Comparison of ENCODE assay signal across 11 mouse cellular contexts in genomic region chr9:43953128-43953527, GRCm38 (mm10).
DNase-seq lines count a peak whose midpoint lies in the region; ATAC-seq and TF ChIP-seq lines count a peak whose summit lies in the region.
"Had no signal": no experiment of that assay in that cellular context is flagged by ENCODE, and none has a peak within 500 bp of the region (broad histone marks: within the 10 kb centered on the region; RNA-seq: fewer than 3 reads in every experiment).

No protein-coding gene starts in this region.

- no peak for TF ChIP-seq CTCF in Patski (IDR thresholded peaks at IDR 0.05)
- no peak for TF ChIP-seq CTCF in thymus, adult 2 months (IDR thresholded peaks at IDR 0.05; ENCODE audit: borderline replicate concordance, control insufficient read depth, extremely low read depth, insufficient read depth, low read length, poor library complexity)

- no peak overlapping the region for H3K4me2 ChIP-seq in kidney, embryonic 15.5 days
- no peak overlapping the region for H3K4me2 ChIP-seq in hindbrain, embryonic 13.5 days
- H3K4me2 ChIP-seq: limb, embryonic 13.5 days; neural tube, embryonic 13.5 days had no signal

- no peak overlapping the region for H3K9ac ChIP-seq in kidney, embryonic 15.5 days
- H3K9ac ChIP-seq in hindbrain, embryonic 13.5 days: no peak overlapping the region
- H3K9ac ChIP-seq: limb, embryonic 13.5 days; neural tube, embryonic 13.5 days had no signal

- H3K9me3 ChIP-seq in kidney, embryonic 15.5 days (replicated peaks): no peaks in the 10 kb centered on the region
- H3K9me3 ChIP-seq in hindbrain, embryonic 13.5 days: no peaks in the 10 kb centered on the region
- H3K9me3 ChIP-seq: limb, embryonic 13.5 days; neural tube, embryonic 13.5 days had no signal

- 31% methylated on average over 7 of the region's 7 CpGs for WGBS in kidney, embryonic 15.5 days
- WGBS in hindbrain, embryonic 13.5 days: 45% methylated on average over 7 of the region's 7 CpGs
- WGBS in thymus, adult 2 months: 55% methylated on average over 7 of the region's 7 CpGs

- H3K4me3 ChIP-seq in kidney, embryonic 15.5 days (replicated peaks): no peak overlapping the region
- no peak overlapping the region for H3K4me3 ChIP-seq in hindbrain, embryonic 13.5 days
- no peak overlapping the region for H3K4me3 ChIP-seq in thymus, adult 2 months (ENCODE audit: control insufficient read depth, insufficient read depth, low read length)
- H3K4me3 ChIP-seq: limb, embryonic 13.5 days; neural tube, embryonic 13.5 days had no signal

- no peak for ATAC-seq in kidney, embryonic 15.5 days (replicated peaks; ENCODE audit: low FRiP score)
- peak; percentile 62 for ATAC-seq in Patski
- no peak for ATAC-seq in hindbrain, embryonic 13.5 days (ENCODE audit: low FRiP score)

- CTCF ChIA-PET in Patski (lab: Charles Lee): no interaction called here

- no peak overlapping the region for H3K27ac ChIP-seq in kidney, embryonic 15.5 days
- H3K27ac ChIP-seq in hindbrain, embryonic 13.5 days: 0 out of 2 replicates have a peak overlapping the region, but pooled peaks have one; percentile 1
- H3K27ac ChIP-seq in thymus, adult 2 months (ENCODE audit: control insufficient read depth, insufficient read depth, low read length): no peak overlapping the region
- H3K27ac ChIP-seq: limb, embryonic 13.5 days; neural tube, embryonic 13.5 days had no signal

- TF ChIP-seq POLR2A in thymus, adult 2 months (IDR thresholded peaks at IDR 0.05; ENCODE audit: control insufficient read depth, extremely low read depth, insufficient read depth, low read length, poor library complexity): no peak

- peak; percentile 25 for DNase-seq in adrenal gland, postnatal 10 days
- DNase-seq in adrenal gland, adult 18-20 months (ENCODE audit: low spot score in 2 of 2): no peak
- peak; percentile 19 for DNase-seq in kidney, adult 9 months
- DNase-seq in Patski (ENCODE audit: low read depth, low spot score): no peak
- no peak for DNase-seq in thymus, postnatal 36 days
- no peak for DNase-seq in thymus, adult 2 months
- DNase-seq: thymus, postnatal 4 days had no signal

- H3K27me3 ChIP-seq in kidney, embryonic 15.5 days: no peaks in the 10 kb centered on the region
- H3K27me3 ChIP-seq in Patski: peaks cover 7% of the 10 kb centered on the region
- H3K27me3 ChIP-seq in hindbrain, embryonic 13.5 days: 0 out of 2 replicates have a peak, but pooled peaks cover 8% of the 10 kb centered on the region
- H3K27me3 ChIP-seq in thymus, adult 2 months (ENCODE audit: control insufficient read depth, insufficient read depth, low read length): no peaks in the 10 kb centered on the region
- H3K27me3 ChIP-seq: neural tube, embryonic 13.5 days had no signal

- H3K36me3 ChIP-seq in kidney, embryonic 15.5 days: no peaks in the 10 kb centered on the region
- H3K36me3 ChIP-seq in hindbrain, embryonic 13.5 days: no peaks in the 10 kb centered on the region
- no peaks in the 10 kb centered on the region for H3K36me3 ChIP-seq in thymus, adult 2 months (ENCODE audit: control insufficient read depth, insufficient read depth, low read length)
- H3K36me3 ChIP-seq: limb, embryonic 13.5 days; neural tube, embryonic 13.5 days had no signal

- in situ Hi-C loops in Patski (cut with MboI; ENCODE audit: low pct_unique_long_range_greater_than_20kb): loop anchor here (25.0 kb wide), 2 partner anchors 216 to 616 kb away; partner anchors contain the start of gene Nectin1

- no peaks in the 10 kb centered on the region for H3K4me1 ChIP-seq in kidney, embryonic 15.5 days
- H3K4me1 ChIP-seq in hindbrain, embryonic 13.5 days (replicated peaks): peaks cover 30% of the 10 kb centered on the region
- H3K4me1 ChIP-seq in thymus, adult 2 months (replicated peaks; ENCODE audit: control insufficient read depth, insufficient read depth, low read length): no peaks in the 10 kb centered on the region
- H3K4me1 ChIP-seq: limb, embryonic 13.5 days had no signal

- POLR2A ChIA-PET in Patski (lab: Charles Lee): no interaction called here

Comparison
In these comparisons a context has a peak if more than half of its experiments do, and no peak if none do; other contexts are left out.
1. DNase-seq: peak in adrenal gland, postnatal 10 days (single experiment) and kidney, adult 9 months (single experiment); none in adrenal gland, adult 18-20 months (0 of 2), Patski (single experiment), thymus, postnatal 36 days (0 of 2) and thymus, adult 2 months (single experiment).